Mouse (Mus musculus): Measurements from ENCODE around the gene Eid1.

The Eid1 gene

DNA sequence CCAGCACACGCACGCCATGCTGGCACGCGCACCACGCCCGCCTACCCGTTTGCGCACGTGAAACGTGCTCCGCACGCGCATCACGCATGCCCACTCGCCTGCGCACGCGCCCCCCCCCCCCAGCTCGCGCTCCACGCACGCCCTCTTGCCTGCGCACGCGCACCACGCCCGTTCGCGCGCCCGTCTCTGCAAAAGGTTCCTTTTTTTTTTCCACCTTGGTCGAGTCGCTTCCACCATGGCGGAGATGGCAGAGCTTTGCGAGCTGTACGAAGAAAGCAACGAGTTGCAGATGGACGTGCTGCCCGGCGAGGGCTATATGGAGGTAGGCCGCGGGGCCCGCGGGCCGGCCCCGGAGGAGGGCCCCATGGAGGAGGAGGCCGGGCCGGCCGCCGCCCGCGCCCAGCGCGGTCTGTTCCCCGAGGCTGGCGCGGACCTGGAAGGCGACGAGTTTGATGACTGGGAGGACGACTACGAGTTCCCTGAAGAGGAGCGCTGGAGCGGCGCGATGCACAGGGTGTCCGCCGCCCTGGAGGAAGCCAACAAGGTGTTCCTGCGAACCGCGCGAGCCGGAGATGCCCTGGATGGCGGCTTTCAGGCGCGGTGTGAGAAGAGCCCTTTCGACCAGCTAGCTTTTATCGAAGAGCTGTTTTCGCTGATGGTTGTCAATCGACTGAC lies at the start of gene Eid1:
Gene Eid1, plus strand, starts transcription at position 139 of the 675 bp plus-strand sequence.
- no peak for DNase-seq (ENCODE audit: extremely low read depth, low read depth, low spot score)

- no peak for DNase-seq (ENCODE audit: extremely low read depth, low read depth, low spot score)
Observed at GRCm38 (mm10) chr2:125623211-125623610, 49.7 kb upstream of the Eid1 start.

- DNase-seq (ENCODE audit: extremely low read depth, low read depth, low spot score), result no peak
Observed at GRCm38 (mm10) chr2:125624127-125624685, 48.7 kb upstream of the Eid1 start.

DNA sequence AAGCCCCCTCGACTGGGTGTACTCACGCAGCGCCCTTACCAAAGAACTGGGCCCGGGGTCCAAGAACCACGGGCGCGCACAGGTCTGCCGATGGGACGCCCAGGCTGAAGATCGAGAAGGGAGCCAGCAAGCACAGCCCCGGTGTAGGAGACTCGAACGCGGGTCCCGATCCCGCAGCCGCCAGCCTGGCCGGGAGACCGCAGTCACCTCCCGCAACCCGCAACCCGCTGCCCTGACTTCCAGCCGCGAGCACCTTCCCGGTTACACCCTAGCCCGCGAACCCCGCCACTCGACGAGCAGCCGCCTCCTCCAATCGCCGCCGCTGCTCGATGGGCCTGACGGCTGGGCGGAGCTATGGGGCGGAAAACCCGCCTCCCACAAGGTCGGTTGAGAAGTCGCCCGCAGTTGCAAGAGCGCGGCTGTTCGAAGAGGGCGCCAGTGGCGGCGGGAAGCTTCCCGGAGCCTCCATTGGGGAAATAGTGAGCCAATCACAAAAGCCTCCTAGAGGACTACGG lies 48.0 kb upstream of the Eid1 start, which contains the start of gene Cep152:
Gene Cep152, minus strand, starts transcription at position 277 of the 515 bp plus-strand sequence.
- DNase-seq (ENCODE audit: extremely low read depth, low read depth, low spot score), result peak; percentile 51

DNA sequence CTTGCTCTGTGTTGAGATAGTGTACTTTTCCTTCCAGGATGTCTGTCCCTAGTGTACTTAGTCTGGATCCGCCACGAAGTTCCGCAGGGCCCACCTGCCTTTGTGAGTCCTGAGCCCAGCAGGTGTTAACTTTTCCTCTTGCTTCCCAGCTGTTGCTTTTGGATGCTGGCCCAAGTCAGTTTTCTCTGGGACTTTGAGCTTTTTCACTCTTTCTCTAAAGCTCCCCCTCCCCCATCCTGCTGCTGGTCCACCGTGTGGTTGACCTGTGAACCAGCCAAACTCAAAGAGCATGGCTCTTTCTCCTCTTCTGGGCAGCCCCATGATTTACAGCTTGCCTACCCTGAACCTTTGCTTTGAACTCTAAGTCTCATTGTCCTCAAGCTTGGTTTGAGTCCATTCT lies 46.4 kb upstream of the Eid1 start:
- no peak for DNase-seq (ENCODE audit: extremely low read depth, low read depth, low spot score)

GRCm38 (mm10) chr2:125628487-125628886 lies 44.4 kb upstream of the Eid1 start:
- no peak for DNase-seq (ENCODE audit: extremely low read depth, low read depth, low spot score)

- DNase-seq (ENCODE audit: extremely low read depth, low read depth, low spot score), result no peak
Observed at GRCm38 (mm10) chr2:125630010-125630409, 42.9 kb upstream of the Eid1 start.

DNA sequence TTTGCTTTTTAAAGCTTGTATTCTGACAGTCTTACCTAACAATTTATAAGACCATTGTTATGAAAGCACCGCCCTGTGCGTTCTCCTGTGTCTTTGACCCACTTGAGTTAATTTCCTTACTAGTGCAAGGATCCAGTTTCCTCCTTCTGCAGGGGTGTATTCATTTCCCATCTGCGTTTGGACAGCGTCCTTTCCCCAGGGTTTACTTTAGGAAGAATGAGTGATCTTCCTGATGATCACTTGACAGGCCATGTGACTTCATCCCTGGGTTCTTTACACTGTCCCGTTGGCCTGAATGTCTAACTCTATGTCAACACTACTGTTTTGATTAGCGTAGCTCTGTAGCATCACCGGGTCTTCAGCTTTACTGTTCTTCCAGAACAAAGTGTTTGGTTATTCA lies 35.6 kb upstream of the Eid1 start:
- no peak for DNase-seq (ENCODE audit: extremely low read depth, low read depth, low spot score)

GRCm38 (mm10) chr2:125644912-125645311 lies 28.0 kb upstream of the Eid1 start:
- no peak for DNase-seq (ENCODE audit: extremely low read depth, low read depth, low spot score)

- no peak for DNase-seq (ENCODE audit: extremely low read depth, low read depth, low spot score)
Observed at GRCm38 (mm10) chr2:125650038-125650437, 22.9 kb upstream of the Eid1 start.

GRCm38 (mm10) chr2:125650742-125651352 lies 22.0 kb upstream of the Eid1 start:
- DNase-seq (ENCODE audit: extremely low read depth, low read depth, low spot score), result no peak

DNA sequence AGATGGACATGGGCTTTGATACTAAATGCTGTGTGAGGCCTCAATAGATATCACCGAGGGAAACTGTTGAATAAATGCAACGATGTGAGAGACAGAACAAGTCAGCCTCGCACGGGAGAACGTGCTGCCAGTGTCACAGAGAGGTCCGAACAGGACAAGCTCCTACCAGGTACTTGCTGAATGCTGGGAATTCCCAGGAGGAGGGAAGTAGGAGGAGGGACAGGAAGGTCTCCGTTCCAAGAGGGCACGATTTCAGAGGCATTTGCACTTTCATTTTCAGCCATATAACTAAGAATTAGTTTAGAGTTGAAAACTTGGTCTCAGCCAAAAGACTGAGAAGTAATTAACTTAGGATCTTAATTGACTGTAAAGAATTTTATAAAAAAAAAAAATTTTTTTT lies 21.3 kb upstream of the Eid1 start:
- no peak for DNase-seq (ENCODE audit: extremely low read depth, low read depth, low spot score)

DNA sequence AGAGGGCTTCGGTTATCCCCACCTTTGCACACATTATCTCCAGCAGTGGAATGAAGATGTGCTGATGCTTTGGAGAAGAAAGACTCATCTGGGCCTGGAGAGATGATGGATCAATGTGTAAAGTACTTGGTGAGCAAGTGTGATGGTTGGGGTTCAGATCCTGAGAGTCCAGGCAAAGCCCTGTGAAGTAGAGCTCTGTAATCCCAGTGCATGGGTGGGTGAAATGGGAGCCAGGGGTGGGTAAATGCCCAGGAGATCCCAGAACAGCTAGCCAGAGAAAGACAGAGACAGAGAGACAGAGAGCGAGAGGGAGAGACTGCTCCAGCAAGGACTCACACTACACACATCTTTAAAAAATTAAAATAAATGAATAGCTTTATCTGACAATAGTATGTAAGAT lies 19.6 kb upstream of the Eid1 start:
- DNase-seq (ENCODE audit: extremely low read depth, low read depth, low spot score), result no peak

- no peak for DNase-seq (ENCODE audit: extremely low read depth, low read depth, low spot score)
Observed at GRCm38 (mm10) chr2:125655391-125655790, 17.5 kb upstream of the Eid1 start.

DNA sequence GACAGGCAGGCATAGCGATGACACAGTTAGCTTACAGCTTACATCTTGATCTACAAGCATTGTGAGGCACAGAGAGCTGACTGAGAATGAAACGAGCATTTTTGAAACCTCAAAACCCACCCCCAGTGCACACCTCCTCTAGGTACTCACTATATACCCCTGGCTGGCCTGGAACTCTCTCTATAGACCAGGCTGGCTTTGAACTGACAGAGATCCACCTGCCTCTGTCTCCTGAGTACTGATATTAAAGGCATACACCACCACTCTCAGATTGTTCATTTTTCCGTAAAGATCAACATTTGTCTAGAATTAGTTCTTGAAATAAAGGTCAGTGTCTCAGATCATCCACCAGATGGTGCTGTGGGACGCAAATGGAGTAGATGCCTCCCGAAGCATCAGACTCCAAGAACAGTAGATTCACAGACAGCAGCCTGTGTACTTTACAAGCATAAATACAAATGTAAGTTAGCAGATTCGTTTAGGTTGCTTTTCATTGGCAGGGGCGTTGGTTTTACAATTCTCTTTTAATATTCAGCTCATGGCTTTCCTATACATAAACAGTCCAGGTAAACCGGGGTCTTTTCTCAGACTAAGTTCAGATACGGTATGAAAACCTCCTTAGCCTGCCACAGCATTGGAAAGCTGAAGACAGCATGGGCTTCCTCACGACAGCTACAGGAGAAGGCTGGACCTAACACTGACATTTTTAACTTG lies 12.9 kb upstream of the Eid1 start:
- DNase-seq (ENCODE audit: extremely low read depth, low read depth, low spot score), result no peak

GRCm38 (mm10) chr2:125660537-125661130 lies 12.3 kb upstream of the Eid1 start:
- no peak for DNase-seq (ENCODE audit: extremely low read depth, low read depth, low spot score)

DNA sequence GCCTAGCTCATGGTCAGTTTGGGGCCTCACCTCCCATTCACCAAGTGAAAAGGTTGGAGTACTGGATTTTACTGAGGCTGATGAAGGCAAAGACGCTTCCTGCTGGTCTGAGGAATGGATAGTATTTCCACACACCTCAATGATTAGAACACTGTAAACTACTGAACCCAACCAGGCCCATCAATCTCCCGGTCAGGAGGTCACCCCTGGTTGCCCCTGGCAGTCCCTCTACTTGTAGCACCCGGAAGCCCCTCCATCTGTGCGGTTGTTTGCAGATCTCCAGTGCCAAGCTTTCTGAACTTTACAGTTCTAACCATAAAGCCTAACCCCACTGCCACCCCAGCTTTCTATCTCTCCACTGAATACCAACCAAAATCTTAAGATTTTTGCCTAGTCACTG lies 11.7 kb upstream of the Eid1 start:
- no peak for DNase-seq (ENCODE audit: extremely low read depth, low read depth, low spot score)

- no peak for DNase-seq (ENCODE audit: extremely low read depth, low read depth, low spot score)
Observed at GRCm38 (mm10) chr2:125662517-125662916, 10.4 kb upstream of the Eid1 start.

- no peak for DNase-seq (ENCODE audit: extremely low read depth, low read depth, low spot score)
Observed at GRCm38 (mm10) chr2:125665213-125665612, 7.7 kb upstream of the Eid1 start.

DNA sequence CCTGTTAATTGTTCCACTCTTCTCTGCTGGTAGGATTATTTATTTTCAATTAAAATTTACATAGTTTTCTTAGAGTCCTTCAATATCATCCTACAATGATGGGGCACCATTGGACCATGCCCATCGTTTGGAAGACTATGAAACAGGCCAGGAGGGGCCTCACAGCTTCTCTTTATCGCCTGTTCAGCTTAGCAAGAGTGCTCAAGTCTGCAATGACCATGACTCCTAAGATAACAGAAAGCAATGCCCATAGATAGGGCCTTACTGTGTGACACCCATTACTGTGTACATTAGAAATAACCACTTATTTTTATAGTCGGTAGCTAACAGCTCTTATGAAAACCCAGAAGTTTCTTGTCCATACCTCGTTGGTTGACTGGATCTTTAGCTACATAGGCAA lies 7.0 kb upstream of the Eid1 start:
- DNase-seq (ENCODE audit: extremely low read depth, low read depth, low spot score), result no peak

DNA sequence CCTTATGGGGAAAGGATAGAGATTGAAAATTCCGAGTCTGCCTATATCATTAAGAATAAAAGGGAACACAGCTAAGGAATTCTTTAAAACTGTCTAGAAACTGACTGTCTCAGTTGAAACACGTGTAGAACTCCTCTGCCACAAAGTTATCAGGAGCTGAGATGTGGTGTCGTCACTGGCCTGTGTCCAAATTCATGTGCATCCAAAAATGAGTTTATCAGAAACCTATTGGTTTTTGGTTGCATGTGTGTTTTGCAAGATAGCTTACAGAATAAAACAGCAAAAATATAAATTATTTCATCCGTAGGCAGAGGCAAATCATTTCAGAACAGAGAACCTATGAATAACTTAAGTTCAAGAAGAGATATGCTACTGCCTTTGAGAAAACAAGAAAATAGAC lies 6.2 kb upstream of the Eid1 start:
- no peak for DNase-seq (ENCODE audit: extremely low read depth, low read depth, low spot score)

All from fat pad, adult 2 months (tissue).